Mouse (Mus musculus): ENCODE results near the gene Ubash3b.

GRCm38 (mm10) chr9:41099897-41100296 is 61.6 kb downstream of the Ubash3b start:
- no peak for TF ChIP-seq POLR2A (IDR thresholded peaks at IDR 0.05; ENCODE audit: extremely low read depth, insufficient read depth, low read length)
- TF ChIP-seq CTCF (IDR thresholded peaks at IDR 0.05; ENCODE audit: extremely low read depth, insufficient read depth, low read length), result no peak
